Mouse (Mus musculus): ENCODE measurements around the gene Bub1. TPM values are rescaled to one million over a fixed set of nuclear protein-coding genes. Genes with fewer than 3 reads are reported as not detected.
A peak's percentile ranks its signal among the peaks of the same experiment; 100 is the strongest.

Bub1 gene
- 1 to 10 TPM in 2 of 4 experiments, under 1 TPM in 2; 0.52 to 1.1 (median 0.89) TPM for total RNA-seq (2022)

GRCm38 (mm10) chr2:127831401-127832102, at the start of gene Bub1:
Gene Bub1, minus strand, starts transcription at chr2:127831865.
- DNase-seq, result peak; percentile 88

GRCm38 (mm10) chr2:127881063-127881462, 49.4 kb upstream of the Bub1 start:
- DNase-seq, result no peak

- no peak for DNase-seq
Observed at GRCm38 (mm10) chr2:127864381-127864780, 32.7 kb upstream of the Bub1 start.

GRCm38 (mm10) chr2:127854332-127854991, 22.8 kb upstream of the Bub1 start:
- DNase-seq, result peak; percentile 32

- DNase-seq, result no peak
Observed at GRCm38 (mm10) chr2:127850371-127850770, 18.7 kb upstream of the Bub1 start.

- no peak for DNase-seq
Observed at GRCm38 (mm10) chr2:127846571-127846970, 14.9 kb upstream of the Bub1 start.

GRCm38 (mm10) chr2:127846008-127846407, 14.3 kb upstream of the Bub1 start:
- DNase-seq, result no peak

GRCm38 (mm10) chr2:127845346-127845982, 13.8 kb upstream of the Bub1 start:
- no peak for DNase-seq

- no peak for DNase-seq
Observed at GRCm38 (mm10) chr2:127842421-127842820, 10.8 kb upstream of the Bub1 start.

GRCm38 (mm10) chr2:127841402-127841801, 9.7 kb upstream of the Bub1 start:
- no peak for DNase-seq

- DNase-seq, result no peak
Observed at GRCm38 (mm10) chr2:127839425-127839824, 7.8 kb upstream of the Bub1 start.

- no peak for DNase-seq
Observed at GRCm38 (mm10) chr2:127838576-127838975, 6.9 kb upstream of the Bub1 start, which contains the start of gene Acoxl. Gene Acoxl, plus strand, starts transcription at chr2:127838876.

- DNase-seq, result no peak
Observed at GRCm38 (mm10) chr2:127832833-127833190, 1.1 kb upstream of the Bub1 start.

GRCm38 (mm10) chr2:127832103-127832832, 603 bp upstream of the Bub1 start:
- no peak for DNase-seq

- DNase-seq, result peak; percentile 88
Observed at GRCm38 (mm10) chr2:127791919-127792603, 39.6 kb downstream of the Bub1 start, which contains the start of gene Mtln. Gene Mtln, minus strand, starts transcription at chr2:127792488.

GRCm38 (mm10) chr2:127789651-127790270, 41.9 kb downstream of the Bub1 start:
- no peak for DNase-seq

- no peak for DNase-seq
Observed at GRCm38 (mm10) chr2:127789138-127789537, 42.5 kb downstream of the Bub1 start.

- peak; percentile 77 for DNase-seq
Observed at GRCm38 (mm10) chr2:127788440-127789116, 43.1 kb downstream of the Bub1 start, which contains the start of gene Nphp1. Gene Nphp1, minus strand, starts transcription at chr2:127788897.

- DNase-seq, result no peak
Observed at GRCm38 (mm10) chr2:127787226-127787625, 44.4 kb downstream of the Bub1 start.

GRCm38 (mm10) chr2:127778451-127778850, 53.2 kb downstream of the Bub1 start:
- DNase-seq, result no peak

GRCm38 (mm10) chr2:127775013-127775412, 56.7 kb downstream of the Bub1 start:
- no peak for DNase-seq

Data from adrenal gland, adult 8-10 months (tissue).